Mouse (Mus musculus) testis, postnatal 10 days (tissue): ENCODE measurements around the gene Tmcc3.

Experiments
- DNase-seq: peaks from one replicate; pipeline ENCODE4 v3.0.0; 2021; ENCODE audit warnings: low spot score

Gene Tmcc3

GRCm38 (mm10) chr10:94332358-94333137 lies 20.8 kb downstream of the Tmcc3 start:
- peak; percentile 47 for DNase-seq

GRCm38 (mm10) chr10:94333328-94333727 lies 21.6 kb downstream of the Tmcc3 start:
- no peak for DNase-seq

- DNase-seq: no peak
These were observed 23.3 kb downstream of the Tmcc3 start for GRCm38 (mm10) chr10:94335047-94335446.

GRCm38 (mm10) chr10:94336071-94336470 lies 24.3 kb downstream of the Tmcc3 start:
- DNase-seq: no peak

GRCm38 (mm10) chr10:94341501-94341900 lies 29.8 kb downstream of the Tmcc3 start:
- no peak for DNase-seq

- no peak for DNase-seq
These were observed 30.5 kb downstream of the Tmcc3 start for GRCm38 (mm10) chr10:94342256-94342655.

- DNase-seq: no peak
These were observed 31.8 kb downstream of the Tmcc3 start for GRCm38 (mm10) chr10:94343581-94343980.

GRCm38 (mm10) chr10:94344631-94345417 lies 33.1 kb downstream of the Tmcc3 start:
- DNase-seq: no peak

GRCm38 (mm10) chr10:94345509-94346252 lies 33.9 kb downstream of the Tmcc3 start:
- no peak for DNase-seq

GRCm38 (mm10) chr10:94346596-94346995 lies 34.8 kb downstream of the Tmcc3 start:
- no peak for DNase-seq

- no peak for DNase-seq
These were observed 35.5 kb downstream of the Tmcc3 start for GRCm38 (mm10) chr10:94347296-94347695.

GRCm38 (mm10) chr10:94347959-94348358 lies 36.2 kb downstream of the Tmcc3 start:
- DNase-seq: no peak

- DNase-seq: no peak
These were observed 38.5 kb downstream of the Tmcc3 start for GRCm38 (mm10) chr10:94350207-94350606.

GRCm38 (mm10) chr10:94350896-94351661 lies 39.3 kb downstream of the Tmcc3 start:
- no peak for DNase-seq

GRCm38 (mm10) chr10:94352172-94352876 lies 40.6 kb downstream of the Tmcc3 start:
- no peak for DNase-seq

- DNase-seq: no peak
These were observed 41.4 kb downstream of the Tmcc3 start for GRCm38 (mm10) chr10:94352877-94353853.

GRCm38 (mm10) chr10:94354005-94354404 lies 42.3 kb downstream of the Tmcc3 start:
- DNase-seq: no peak

- DNase-seq: no peak
These were observed 42.7 kb downstream of the Tmcc3 start for GRCm38 (mm10) chr10:94354427-94354826.

GRCm38 (mm10) chr10:94356504-94357169 lies 44.9 kb downstream of the Tmcc3 start:
- no peak for DNase-seq
